Mouse (Mus musculus): ENCODE measurements around the gene Opcml.

Gene Opcml

DNA sequence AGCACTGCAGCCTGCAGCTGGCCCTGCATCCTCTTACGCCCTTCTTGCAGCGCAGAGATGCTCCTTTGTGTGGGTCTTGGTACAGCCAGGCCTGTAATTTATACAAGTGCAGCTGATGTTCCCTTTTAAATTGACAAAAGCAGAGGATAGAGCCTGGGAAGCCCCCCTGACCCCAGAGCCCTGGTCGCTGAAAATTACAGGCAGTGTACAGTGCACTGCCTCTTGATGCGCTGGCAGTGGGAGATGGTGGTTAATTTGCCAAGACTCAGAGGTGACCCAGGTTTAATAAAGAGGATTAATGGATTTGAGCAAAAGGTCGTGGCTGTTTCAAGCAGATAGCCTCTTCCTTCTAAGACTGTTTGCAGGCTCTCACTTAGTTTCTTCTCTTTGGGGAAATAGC lies 39.9 kb downstream of the Opcml start:
- in situ Hi-C loops (cut with MseI, MboI) = no loop called here

DNA sequence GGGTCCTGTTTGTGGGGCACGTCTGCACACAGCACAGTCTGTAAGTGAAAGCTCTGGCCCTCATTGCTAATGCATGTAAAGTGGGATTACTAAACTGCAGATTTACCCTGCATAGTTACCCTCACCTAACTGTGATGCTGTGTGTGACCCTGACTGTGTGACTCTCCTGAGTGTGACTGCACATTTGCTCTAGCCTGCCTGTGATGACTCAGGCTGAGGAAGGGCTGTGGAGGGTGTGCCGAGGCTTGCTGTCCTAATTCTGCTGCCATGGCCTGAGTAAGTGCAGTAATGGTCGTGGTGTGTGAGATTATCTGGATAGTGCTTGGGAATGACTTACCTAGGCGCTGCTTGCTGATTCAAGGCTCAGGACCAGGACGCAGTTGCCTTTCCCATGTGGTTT lies 52.2 kb downstream of the Opcml start:
- in situ Hi-C loops (cut with MseI, MboI) = no loop called here

DNA sequence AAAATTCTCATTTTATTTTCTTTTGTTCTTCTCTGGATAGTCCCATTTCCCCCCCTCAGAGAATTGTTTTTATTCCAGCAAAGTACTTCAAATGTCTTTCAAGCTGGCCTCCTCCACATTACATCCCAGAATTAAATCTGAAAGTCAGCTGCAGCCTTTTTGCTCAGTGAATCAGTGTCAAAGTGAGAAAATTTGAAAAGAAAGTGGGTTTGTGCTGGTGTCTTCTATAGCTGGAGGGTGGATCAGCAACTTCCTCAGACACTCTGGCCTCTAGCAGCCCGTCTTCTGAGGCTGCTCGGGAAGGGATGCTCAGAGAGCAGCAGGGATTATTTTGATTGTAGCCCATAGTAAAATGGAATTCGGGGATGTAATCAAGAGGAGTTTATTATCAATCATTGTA lies 81.0 kb downstream of the Opcml start:
- in situ Hi-C loops (cut with MseI, MboI) = no loop called here

DNA sequence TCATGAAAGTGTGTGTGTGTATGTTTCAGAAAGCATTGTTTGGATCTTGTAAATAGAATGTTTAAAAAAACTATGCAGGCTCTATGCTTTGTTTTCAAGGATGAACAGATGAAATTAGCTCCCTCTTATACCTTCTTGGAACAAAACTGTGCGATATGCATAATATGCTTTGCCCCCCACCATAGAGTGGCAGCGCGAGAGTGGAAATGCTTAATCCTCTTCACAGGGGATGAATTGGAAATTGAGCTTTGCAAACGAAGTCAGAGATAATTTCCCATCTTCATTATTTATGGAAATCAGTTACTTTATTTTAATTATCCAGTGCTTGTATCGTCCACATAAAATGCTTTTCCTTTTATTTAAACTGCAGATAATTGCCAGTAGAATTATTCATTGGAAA lies 99.1 kb downstream of the Opcml start:
- in situ Hi-C loops (cut with MseI, MboI) = no loop called here

DNA sequence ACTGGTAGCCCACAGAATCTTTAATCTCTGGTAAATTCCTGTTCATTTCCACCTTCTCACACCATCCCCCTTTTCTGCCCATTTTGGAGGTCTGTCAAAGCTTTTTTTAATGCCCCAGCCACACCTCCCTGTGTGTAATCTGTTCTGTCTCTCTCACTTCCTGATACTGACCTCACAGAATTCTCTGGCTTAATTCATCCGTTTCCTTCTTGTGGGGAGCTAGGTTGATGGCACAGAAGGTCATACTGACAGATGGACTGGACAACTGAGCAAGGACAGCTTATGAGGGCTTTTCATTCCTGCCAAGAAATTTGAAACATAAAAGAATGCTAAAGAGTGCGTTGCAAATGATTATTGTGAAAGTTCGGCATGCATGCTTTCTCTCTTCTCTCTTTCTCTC lies 126.7 kb downstream of the Opcml start:
- in situ Hi-C loops (cut with MseI, MboI) = no loop called here

DNA sequence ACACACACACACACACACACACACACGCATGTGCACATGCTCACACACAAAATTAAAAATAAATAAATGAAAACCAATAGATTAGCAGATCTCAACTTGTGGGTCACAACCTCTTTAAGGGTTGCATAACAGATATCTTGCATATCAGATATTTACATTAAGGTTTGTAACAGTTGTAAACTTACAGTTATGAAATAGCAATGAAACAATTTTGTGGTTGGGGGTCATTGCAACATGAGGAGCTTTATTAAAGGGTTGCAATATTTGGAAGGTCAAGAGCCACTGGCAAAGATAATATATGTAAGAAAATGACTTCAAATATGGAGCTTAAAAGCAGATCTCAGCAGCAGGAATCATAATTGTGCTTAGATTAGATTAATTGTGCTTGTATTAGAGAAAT lies 132.9 kb downstream of the Opcml start:
- in situ Hi-C loops (cut with MseI, MboI) = no loop called here

DNA sequence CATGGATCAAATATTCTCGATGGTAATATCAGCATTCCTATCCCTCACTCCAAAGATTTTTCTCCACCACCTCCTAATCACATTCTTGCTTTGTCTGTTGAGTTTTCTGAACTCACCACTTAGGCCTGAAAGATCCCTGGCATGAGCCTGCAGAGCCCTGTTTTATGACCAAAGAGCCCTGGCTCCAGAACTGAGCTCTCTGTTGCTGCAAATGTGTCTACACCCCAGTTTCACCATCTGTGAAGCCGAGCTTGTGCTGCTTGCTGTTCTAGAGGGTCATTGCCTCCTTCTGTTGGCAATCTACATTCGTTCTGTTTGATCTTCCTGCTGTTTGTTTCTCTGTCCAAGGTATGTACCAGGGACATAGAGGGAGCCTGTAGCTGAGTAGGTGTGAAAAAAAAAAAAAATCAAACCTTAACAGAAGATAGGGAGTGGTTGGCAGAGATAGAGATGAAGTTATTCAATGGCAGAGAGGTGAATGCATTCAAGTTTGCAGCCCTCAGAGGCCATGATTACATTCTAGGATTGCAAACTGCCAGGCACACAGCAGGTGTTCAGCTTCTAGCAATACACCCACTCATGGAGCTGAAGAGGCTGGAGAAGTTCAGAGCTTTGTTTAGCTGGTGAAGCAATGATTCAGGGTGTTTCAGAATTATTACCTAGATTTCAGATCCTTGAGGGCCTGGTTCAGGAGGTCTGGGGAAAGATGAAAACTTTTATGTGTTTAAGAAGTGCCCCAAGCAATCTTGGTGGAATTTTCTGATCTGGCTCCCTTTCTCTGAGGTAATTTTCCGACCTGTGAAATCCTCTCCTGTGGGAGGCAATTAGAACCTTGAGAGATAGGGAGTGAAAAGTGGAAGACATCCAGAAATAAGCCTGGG lies 133.6 kb downstream of the Opcml start:
- in situ Hi-C loops (cut with MseI, MboI) = no loop called here

DNA sequence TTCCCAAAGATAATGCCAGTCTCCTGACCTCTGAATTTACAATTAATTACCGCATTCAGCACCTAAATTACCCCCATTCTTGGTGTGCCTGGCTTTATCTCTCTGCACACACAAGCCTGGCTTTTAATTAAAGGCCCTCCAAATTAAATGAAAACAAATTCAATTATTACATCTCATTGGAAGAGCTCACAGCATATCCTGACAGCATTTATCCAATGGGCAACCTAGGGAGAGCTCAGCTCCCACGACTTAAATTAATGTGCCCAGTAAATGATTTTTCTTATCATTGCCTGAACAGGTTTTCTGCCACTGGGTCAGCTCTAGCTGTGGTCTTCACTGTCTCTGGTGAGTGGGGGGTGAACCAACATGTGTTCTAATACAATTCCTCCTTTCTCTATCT lies 135.1 kb downstream of the Opcml start:
- in situ Hi-C loops (cut with MseI, MboI) = no loop called here

DNA sequence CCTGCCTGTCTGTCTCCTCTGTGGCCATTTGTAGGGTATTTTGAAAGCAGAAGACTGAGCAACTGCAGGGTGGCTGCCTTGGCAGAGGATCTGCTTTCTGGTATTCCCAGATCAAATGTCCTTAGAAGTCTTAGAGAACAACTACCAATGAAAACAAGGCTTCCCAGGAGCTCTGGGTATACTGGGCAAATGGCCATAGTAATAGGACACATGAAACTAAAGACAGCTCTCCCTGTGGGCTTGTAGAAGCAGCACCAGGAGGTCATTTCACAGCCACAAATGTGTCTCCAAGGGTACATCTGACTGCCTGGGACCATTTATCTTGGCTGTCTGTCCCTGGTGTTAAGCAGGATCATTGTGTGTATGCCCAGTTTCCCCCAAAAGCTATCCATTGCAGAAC lies 146.7 kb downstream of the Opcml start:
- in situ Hi-C loops (cut with MseI, MboI) = no loop called here

DNA sequence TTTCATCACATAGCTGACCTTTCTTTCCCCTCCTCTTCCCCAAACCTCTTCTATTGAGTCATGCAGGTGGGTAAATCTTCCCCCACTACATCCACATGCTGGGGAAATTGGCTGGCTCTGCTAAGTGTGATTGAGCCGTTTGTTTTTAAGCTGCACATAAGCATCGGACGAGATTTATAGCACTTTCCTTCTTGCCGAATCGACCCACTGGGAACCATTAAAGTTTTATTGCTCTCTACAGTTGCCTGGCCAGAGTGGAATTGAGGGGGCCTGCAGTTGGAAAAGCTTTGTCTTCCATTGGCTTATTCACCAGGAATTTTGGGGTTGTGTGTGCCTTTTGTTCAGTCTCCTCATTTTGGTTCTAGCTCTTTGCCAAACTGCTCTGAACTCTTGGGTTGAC lies 147.1 kb downstream of the Opcml start:
- in situ Hi-C loops (cut with MseI, MboI) = no loop called here

DNA sequence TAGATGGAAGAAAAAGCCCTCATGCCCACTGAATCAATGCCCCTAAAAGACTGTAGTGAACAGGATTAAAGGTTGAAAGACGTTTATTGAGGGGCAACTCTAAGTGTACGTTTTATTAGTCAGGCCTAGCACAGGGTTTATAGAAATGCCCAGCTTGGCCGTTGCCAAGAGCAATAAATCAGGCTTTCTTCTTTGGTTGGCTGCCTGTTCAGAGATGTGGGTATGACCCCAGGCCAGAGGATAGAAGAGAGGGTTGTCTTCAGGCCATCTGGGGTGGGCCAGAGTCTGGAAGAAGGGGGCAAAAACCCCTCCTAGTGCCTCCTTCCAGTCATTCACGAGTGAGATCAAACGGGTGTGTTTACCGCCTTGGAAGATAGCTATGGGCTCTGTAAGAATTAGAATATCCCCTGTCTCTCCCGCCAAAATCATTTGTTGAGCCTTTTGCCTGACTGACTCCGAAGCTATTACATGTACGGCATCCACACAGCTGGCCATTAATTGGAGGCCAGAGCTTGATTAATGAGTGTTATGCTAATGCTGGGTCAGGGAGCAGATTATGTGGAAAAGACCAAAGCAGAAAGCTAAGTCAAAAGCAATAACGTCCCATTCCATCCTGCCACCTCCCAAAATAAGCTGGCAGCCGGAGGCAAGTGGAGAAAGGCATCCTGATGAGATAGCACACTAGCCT lies 154.9 kb downstream of the Opcml start:
- in situ Hi-C loops (cut with MseI, MboI) = no loop called here

DNA sequence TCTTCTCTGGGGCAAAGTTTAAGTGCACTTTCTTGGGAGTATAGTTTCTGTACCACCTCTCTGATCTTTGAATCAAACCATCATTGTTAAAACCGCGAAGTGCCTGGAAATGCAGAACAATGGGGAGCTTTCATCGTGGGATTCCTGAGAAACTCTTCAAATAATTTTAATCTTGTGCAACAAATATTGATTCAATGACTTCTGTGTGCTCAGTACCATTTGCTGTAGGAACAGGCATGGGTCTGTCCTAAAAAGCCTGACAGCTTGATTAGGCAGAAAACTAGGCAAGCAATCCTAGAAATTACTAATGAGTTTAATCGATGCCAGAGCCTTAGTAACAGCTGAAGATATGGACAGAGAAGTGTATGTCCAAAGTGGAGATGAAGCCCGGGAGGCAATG lies 160.5 kb downstream of the Opcml start:
- in situ Hi-C loops (cut with MseI, MboI) = no loop called here

DNA sequence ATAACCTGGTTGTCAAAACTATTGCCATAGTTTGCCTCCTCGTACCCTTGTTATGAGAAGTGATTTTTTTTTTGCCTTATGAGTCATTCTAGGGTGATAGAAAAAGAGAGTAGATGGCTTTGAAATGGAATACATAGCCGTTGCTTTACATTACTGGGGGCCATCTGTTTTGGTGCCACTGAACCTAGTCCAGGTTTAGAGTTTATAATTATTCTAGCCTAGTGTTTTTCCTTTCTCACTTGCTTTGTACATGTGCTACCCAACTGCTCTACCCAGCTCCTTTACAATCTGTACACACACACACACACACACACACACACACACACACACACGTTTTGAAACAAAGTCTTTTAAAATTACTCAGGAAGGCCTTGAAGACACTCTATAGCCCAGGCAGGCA lies 171.1 kb downstream of the Opcml start:
- in situ Hi-C loops (cut with MseI, MboI) = no loop called here

DNA sequence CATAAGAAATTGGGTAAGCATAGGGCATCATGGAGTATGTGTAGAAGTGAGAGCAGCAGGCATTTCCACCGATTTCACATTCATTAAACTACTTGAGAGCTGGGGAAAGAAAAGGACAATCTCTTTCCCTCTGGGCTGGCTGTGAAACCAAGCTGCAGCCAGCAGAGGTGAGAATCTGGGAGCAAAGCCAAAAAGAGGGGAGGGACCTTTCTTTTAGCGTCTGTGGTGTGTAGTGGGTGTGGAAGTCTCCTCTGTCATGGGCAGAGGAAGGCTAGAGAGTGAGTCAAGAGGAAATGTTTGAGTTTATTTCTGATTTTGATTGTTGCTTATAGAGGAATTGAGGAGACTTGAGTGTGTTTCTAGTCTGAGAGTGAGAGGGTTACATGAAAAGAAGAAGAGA lies 172.8 kb downstream of the Opcml start:
- in situ Hi-C loops (cut with MseI, MboI) = no loop called here

DNA sequence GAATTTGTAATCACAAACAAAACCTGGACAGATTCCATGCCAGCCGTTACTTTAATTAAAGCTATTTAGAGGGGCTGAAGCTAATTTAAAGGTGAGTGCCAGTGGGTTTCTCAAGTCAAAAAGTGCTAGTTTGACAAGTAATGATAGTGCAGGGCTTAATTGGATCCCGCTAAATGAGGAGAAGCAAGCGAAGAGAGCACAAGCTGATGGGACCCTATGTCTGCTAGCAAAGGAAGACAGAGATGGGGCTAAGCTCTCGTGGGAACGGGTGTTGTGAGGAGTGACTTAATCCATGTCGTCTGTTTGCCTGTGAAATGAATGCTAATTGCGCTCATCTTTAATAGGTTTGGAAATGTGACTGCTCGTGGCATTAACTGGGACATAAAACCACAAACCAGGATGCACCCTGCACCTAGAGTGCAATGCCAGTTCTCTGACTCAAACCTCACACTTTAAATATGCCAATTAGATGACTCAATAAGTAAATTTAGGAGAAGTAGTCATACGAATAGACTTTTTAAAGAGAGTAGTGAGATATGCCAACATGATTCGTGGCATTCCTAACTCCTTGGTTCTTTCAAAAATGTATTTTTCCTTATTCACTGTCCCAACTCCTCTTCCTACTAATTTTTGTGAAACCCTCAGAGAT lies 174.5 kb downstream of the Opcml start:
- in situ Hi-C loops (cut with MseI, MboI) = no loop called here

DNA sequence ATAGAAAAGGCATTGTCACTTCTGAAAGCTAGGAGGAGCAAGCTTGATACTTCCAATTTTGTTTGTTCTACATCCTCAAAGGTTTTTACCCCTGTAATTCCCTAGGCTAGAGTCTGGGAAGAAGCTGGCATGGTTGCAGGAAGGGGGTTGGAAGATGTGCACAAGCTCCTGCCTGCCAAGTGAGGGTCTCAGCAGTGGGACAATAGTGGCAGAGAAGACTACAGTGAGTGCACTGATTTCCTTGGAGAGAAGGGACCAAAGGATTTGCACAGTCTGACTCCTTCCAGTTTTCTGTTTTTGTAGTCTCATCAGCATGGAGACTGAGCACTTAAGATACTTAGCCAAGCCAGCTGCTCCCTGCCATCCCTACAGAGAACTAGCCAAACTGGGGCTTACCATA lies 177.7 kb downstream of the Opcml start:
- in situ Hi-C loops (cut with MseI, MboI) = no loop called here

DNA sequence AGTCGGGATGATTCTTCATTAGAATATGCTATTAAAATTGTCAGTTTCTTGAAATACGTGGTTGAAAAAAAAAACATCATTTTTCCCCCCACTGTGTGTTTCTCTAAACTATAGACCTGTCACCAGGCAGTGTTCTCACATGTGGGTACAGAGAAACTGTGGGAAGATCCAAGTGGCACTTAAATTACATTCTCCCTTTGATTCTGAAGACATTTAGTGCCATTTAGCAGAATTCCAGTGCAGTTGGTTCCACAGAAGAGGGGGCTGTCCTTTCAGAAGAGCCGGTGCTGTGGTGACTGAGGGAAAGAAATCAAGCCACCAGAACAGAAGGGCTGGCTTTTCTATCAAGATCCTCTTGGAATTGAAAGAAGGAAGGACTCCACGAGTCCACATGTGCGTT lies 181.7 kb downstream of the Opcml start:
- in situ Hi-C loops (cut with MseI, MboI) = no loop called here

DNA sequence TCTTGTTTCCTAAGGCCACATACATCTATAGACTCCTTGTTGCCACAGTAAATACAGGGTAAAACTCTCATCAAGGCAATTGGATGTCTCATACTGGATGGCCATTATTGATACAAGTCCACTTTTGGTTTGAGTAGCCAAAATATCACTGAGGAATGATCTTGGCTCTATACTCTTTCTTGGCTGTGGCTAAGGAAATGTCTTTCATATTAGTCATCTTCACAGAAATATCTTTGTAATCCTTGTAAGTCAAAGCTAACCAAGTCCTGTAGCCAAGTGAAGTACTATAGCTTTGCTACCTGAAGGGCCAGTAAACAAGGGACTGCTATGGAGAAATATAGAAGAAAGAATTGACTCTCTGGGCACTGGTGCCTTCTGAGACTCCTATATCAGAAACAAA lies 192.0 kb downstream of the Opcml start:
- in situ Hi-C loops (cut with MseI, MboI) = no loop called here

DNA sequence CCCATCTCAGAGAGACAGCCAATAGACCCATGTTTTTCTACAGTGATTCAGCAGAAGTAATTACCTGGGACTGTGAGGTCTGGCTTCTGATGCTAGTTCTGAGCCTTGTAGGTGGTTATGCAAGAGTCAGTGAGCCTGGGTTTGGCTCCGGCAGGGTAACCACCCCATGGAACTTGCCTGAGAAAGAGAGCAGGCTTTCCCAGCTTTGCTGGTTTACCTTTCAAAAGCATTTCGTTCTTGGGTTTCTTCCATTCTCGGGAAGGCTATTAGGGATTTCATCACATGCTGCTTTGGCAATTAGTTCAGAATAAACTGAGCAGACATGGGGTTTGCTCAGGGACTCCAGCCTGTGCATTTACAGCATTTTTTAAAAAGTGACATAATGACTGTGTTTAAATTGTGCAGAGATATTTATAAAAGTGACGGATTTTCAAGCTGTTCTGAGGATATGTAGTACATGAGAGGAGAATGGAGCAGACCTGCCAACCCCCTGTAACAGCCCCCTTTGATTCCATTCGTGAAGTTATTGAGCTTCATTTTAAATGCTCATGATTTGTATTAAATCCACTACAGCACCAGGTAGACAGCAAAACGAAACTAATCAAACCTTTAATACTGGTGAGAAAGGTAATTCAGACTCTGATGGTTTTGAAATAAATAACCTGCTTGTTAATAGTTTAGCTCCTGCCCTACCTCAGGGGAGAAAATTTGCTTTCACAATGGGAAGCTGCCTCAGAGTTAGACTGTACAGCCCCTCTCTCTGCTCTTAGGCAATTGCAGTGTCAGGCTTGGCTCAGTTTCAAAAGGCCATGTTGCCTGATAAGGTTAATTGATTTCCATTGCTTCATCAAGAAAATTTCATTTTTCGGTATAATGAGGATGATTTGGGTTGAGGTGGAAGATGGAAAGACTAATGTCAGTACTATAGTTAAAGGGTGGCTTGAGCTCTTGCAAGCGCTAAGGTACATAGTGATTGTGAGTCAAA lies 196.3 kb downstream of the Opcml start:
- in situ Hi-C loops (cut with MseI, MboI) = no loop called here

DNA sequence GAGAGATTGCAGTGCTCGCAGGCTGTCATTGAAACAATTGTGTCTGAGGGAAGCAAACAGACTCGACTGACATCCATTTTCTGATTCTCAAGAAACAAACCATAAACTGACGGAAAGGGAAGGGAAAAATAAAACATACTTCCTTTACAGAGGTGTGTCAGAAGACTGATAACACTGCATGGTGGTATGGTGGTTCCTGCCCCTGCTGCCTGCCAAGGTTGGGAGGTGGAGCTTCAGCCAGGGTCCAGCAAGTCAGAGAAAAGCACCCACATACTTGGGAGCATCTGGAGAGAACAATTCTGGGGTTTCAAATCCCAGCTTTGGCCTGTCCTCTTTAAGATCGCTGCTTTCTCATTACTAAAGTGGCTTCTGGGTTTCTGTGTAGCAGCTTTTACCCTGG lies 201.0 kb downstream of the Opcml start:
- in situ Hi-C loops (cut with MseI, MboI) = no loop called here

DNA sequence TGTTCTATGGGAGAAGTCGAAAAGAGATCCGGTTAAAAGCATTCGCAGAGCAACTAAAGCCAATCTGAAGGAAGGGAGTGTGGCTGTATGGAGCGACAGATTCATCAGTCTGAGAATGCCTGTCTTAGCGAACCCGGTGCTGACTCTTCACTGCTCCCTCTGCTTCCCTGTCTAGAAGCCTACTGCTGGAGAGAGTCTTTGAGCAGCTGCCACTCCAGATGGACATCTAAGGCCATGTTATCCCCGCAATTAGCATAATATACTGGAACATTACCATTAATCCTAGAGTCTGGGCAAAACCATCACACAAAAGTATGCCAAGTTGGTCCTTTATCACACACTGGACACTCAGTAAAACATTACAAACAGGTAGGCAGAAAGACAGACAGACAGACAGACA lies 206.0 kb downstream of the Opcml start:
- in situ Hi-C loops (cut with MseI, MboI) = no loop called here

DNA sequence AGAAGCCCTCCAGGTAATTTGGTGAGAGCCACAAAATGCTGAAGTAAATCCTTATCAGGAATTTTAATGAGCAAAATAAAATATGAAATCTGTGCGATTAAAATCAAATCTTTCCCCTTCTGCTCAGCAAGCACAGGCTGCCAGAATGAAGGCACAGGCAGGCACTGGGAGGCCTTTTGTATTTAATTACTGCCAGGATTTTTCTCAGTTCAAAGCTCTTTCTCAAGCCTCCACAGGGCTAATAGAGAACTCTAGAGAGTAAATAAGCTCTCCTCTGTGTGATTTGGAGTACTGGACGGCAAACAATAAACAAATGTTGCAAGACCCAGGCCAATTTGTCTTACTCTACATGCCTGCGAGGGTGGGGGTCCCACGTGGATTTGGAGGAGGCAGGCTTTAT lies 208.2 kb downstream of the Opcml start:
- in situ Hi-C loops (cut with MseI, MboI) = no loop called here

All from mouse trophoblast stem cell (cell line).